Mouse (Mus musculus) kidney, embryonic 14.5 days (tissue): ENCODE results near the gene Cfap20. TPM values are rescaled to one million over a fixed set of nuclear protein-coding genes. Genes with fewer than 3 reads are reported as not detected.

Source experiments
- ATAC-seq: fragments of 200-750 bp; cut with Nextera tagmentation; 2 replicates; pipeline ENCODE4 v1.8.0; 2017; ENCODE audit warnings: moderate number of reproducible peaks, mild to moderate bottlenecking, moderate TSS enrichment, moderate library complexity; ENCODE audit not compliant: low FRiP score, low TSS enrichment
- H3K27ac ChIP-seq: fragments of 300-500 bp; sonication (generic); 2 replicates; pipeline ENCODE4 v1.5.1; 2014; ENCODE audit warnings: low read depth, mild to moderate bottlenecking, low read length, moderate library complexity, mixed read lengths
- H3K27me3 ChIP-seq: fragments of 300-500 bp; sonication (generic); 2 replicates; pipeline ENCODE4 v1.6.1; 2014; ENCODE audit warnings: mild to moderate bottlenecking, low read length; ENCODE audit not compliant: control insufficient read depth, insufficient read depth
- H3K36me3 ChIP-seq: fragments of 300-500 bp; sonication (generic); 2 replicates; pipeline ENCODE4 v1.6.1; 2014; ENCODE audit warnings: low read length, mixed read lengths; ENCODE audit not compliant: control insufficient read depth, insufficient read depth
- H3K4me1 ChIP-seq: fragments of 300-500 bp; sonication (generic); 2 replicates; pipeline ENCODE4 v1.6.1; 2014; ENCODE audit warnings: low read length, mixed read lengths; ENCODE audit not compliant: control insufficient read depth, insufficient read depth
- H3K4me2 ChIP-seq: fragments of 300-500 bp; sonication (generic); replicated peaks from 2 replicates; pipeline ENCODE4 v1.6.1; 2014; ENCODE audit warnings: low read depth, mild to moderate bottlenecking, low read length
- H3K4me3 ChIP-seq: fragments of 300-500 bp; sonication (generic); 2 replicates; pipeline ENCODE4 v1.5.1; 2014; ENCODE audit warnings: mild to moderate bottlenecking, low read length
- H3K9ac ChIP-seq: fragments of 300-500 bp; sonication (generic); 2 replicates; pipeline ENCODE4 v1.6.1; 2014; ENCODE audit warnings: low read depth, mild to moderate bottlenecking, low read length, moderate library complexity
- H3K9me3 ChIP-seq: fragments of 300-500 bp; sonication (generic); 2 replicates; pipeline ENCODE4 v1.6.1; 2016; ENCODE audit warnings: low read length; ENCODE audit not compliant: control insufficient read depth
- WGBS: fragments of 180-500 bp; shearing (Covaris S2); extraction: QIAGEN DNeasy Blood & Tissue Kit; methylation state at CpG from one replicate; pipeline ENCODE4 v1.1.7; 2014; 5-methylcytosine and 5-hydroxymethylcytosine counted together
- polyA plus RNA-seq: library from polyadenylated mRNA; unstranded; fragments of >200 nt; fragmentation: Nextera tagmentation; extraction: Ambion mirVana; gene quantifications from 2 replicates; pipeline ENCODE4 v1.2.1, GENCODE M21; 2014

Gene Cfap20
- polyA plus RNA-seq, 1 experiment from 2014 or later: 164 TPM

DNA sequence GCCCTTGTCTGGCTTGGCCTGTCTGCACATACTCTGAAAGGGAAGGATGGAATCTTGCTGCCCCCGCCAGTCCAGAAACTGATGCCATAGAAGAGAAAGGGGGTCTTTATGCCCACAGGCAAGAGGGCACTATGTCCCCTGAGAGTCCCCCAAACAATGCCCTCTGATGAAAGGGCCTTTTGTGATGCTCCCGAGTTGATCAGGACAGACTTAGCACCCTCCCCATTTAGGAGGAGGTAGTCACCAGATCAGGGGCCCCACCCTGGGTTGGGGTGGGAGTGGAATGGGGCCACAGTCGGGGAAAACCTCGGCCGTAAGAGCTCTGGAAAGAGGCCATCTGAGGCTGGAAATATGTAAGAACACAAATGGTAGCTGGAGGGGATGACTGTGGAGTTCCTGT lies 37.5 kb downstream of the Cfap20 start:
- no peaks in the 10 kb centered on the region for H3K9me3 ChIP-seq
- no peak overlapping the region for H3K27ac ChIP-seq
- H3K9ac ChIP-seq: no peak overlapping the region
- no peaks in the 10 kb centered on the region for H3K27me3 ChIP-seq
- no peak overlapping the region for H3K4me3 ChIP-seq
- 0 out of 2 replicates have a peak, but pooled peaks cover 5% of the 10 kb centered on the region for H3K4me1 ChIP-seq
- no peak for ATAC-seq
- no peak overlapping the region for H3K4me2 ChIP-seq
- H3K36me3 ChIP-seq: no peaks in the 10 kb centered on the region
- WGBS: 58% methylated on average over 5 of the region's 5 CpGs

DNA sequence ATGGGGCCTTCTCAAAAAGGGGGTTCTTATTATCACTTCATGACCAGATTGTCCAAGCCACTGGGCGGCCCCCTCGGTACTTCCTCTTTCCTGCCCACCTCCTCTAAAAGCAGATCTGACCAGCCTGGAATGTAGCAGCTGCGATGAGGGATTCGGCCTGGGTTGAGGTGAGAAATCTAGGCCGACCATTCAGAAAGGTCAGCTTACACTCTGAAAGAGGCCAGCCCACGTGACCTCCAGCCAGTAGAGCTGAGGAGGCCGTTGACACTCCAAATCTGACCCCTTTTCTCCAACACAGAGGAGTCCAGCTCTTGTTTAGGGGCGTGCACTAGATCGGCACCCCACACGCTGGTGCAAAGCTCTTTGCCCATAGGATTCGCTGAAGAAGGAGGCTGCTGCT lies 37.9 kb downstream of the Cfap20 start:
- no peak overlapping the region for H3K4me2 ChIP-seq
- H3K36me3 ChIP-seq: no peaks in the 10 kb centered on the region
- H3K4me1 ChIP-seq: 0 out of 2 replicates have a peak, but pooled peaks cover 5% of the 10 kb centered on the region
- H3K27ac ChIP-seq: no peak overlapping the region
- H3K27me3 ChIP-seq: no peaks in the 10 kb centered on the region
- H3K4me3 ChIP-seq: no peak overlapping the region
- H3K9ac ChIP-seq: no peak overlapping the region
- 29% methylated on average over 11 of the region's 11 CpGs for WGBS
- no peak; the same call in 1 of the 2 replicates for ATAC-seq
- no peaks in the 10 kb centered on the region for H3K9me3 ChIP-seq

DNA sequence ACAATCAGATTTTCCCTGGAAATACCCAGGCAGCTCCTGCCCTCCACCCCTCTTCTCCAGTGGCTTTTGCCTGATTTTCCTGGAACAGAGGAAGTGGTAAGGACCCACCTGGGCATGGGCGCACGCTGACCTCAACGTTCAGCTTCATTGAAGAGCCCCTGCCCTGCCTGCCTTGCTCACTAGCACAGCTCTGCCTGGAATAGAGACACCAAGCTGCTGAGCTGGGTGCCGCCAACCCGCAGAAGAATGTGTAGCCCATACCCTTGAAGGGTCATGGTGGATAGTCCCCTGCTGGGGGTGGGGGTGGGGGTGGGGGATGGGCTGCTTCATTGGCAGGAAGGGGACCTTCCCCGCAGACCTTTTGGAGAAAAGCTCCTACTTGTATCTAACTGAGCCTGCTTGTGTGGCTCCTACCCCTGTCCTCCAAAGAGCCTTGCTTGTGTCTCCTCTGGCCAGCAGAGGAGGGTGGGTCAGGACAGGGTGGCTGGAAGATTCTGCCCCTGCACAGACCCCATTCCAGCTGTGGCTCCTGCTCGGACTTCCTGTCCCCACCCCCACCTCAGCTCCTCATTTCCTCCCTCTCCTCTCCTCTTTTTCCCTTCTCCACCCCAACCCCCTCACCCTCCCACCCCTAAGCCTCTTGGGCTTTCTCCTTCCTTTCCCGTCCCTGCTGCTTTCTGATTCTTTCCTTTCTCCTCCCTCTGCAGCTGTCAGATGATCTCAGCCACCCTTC lies 39.3 kb downstream of the Cfap20 start:
- Histone ChIP-seq H3K9ac (no peak overlapping the region), H3K27me3 (no peaks in the 10 kb centered on the region), H3K27ac (peak overlapping the region; percentile 21; the same call in 1 of the 2 replicates), H3K4me1 (0 out of 2 replicates have a peak, but pooled peaks cover 5% of the 10 kb centered on the region), H3K4me2 (no peak overlapping the region), H3K36me3 (no peaks in the 10 kb centered on the region), H3K9me3 (no peaks in the 10 kb centered on the region), H3K4me3 (no peak overlapping the region)
- ATAC-seq: 0 out of 2 replicates have a peak, but pooled peaks have one; percentile 47
- 36% methylated on average over 8 of the region's 8 CpGs for WGBS

DNA sequence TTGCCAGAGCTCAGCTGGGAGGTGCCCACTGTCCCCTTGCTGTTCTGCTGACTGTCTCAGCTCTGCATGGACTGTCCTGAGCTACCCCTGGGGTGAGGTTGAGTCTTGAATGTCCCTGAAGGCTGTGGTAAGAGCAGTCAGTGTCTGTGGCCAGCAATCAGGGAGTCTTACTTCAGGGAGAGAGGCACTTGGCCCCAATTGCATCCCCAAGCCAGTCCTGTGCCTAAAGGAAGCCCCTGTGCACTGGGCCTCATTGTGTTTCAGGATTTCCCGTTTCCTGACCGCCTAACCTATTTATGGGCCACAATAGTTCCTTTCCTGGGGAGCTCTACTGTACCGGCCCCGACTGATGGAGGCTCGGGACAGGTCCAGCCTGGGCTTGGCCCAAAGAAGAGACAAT lies 42.1 kb downstream of the Cfap20 start:
- Histone ChIP-seq H3K27ac (peak overlapping the region; percentile 73; the same call in 1 of the 2 replicates), H3K4me2 (no peak overlapping the region), H3K9ac (no peak overlapping the region; the same call in 1 of the 2 replicates), H3K4me3 (no peak overlapping the region), H3K27me3 (no peaks in the 10 kb centered on the region), H3K9me3 (no peaks in the 10 kb centered on the region), H3K4me1 (0 out of 2 replicates have a peak, but pooled peaks cover 5% of the 10 kb centered on the region), H3K36me3 (no peaks in the 10 kb centered on the region)
- WGBS: 76% methylated on average over 5 of the region's 5 CpGs
- ATAC-seq: no peak

DNA sequence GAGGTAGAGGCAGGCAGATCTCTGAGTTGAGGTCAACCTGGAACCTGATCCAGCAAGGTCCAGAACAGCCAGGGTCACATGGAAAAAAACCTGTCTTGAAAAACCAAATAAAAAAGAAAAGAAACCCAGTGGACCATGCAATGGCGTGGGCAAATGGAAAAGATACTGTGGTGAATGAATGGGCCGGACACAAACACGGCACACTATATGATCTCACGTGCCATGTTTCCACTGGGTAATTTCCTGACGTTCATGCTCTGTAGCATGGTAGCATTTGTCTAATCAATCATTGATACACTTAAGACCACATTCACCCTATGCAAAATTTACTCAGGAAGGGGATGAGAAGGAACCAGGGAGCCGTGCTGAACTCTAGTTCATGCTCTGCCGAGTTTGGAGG lies 43.6 kb downstream of the Cfap20 start:
- no peak overlapping the region for H3K4me2 ChIP-seq
- no peaks in the 10 kb centered on the region for H3K9me3 ChIP-seq
- whole genome bisulfite sequencing: 61% methylated on average over 7 of the region's 7 CpGs
- no peak overlapping the region for H3K9ac ChIP-seq
- H3K27ac ChIP-seq: no peak overlapping the region
- no peak for ATAC-seq
- H3K4me1 ChIP-seq: 0 out of 2 replicates have a peak, but pooled peaks cover 5% of the 10 kb centered on the region
- H3K36me3 ChIP-seq: no peaks in the 10 kb centered on the region
- no peaks in the 10 kb centered on the region for H3K27me3 ChIP-seq
- H3K4me3 ChIP-seq: no peak overlapping the region

DNA sequence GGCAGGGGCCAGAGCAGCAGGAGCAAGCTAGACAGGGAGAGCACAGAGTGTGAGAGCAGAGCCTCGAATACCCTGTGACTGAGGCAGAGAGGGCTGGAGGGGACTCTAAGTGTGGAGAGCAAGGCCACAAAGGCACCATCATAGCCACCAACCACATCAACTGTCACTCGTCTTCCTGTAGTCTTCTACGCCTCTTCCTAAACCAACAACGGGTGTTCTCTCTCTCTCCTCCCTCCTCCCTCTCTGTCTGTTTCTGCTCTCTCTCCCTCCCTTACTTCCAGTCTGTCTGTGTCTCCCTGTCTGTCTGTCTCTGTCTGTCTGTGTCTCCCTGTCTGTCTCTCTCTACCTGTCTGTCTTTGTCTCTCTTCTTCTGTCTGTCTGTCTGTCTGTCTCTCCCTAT lies 44.4 kb downstream of the Cfap20 start:
- H3K9me3 ChIP-seq: no peaks in the 10 kb centered on the region
- no peak overlapping the region for H3K9ac ChIP-seq
- 58% methylated on average over 4 of the region's 4 CpGs for WGBS
- H3K27me3 ChIP-seq: no peaks in the 10 kb centered on the region
- no peaks in the 10 kb centered on the region for H3K36me3 ChIP-seq
- H3K4me1 ChIP-seq: 0 out of 2 replicates have a peak, but pooled peaks cover 4% of the 10 kb centered on the region
- no peak overlapping the region; the same call in 1 of the 2 replicates for H3K27ac ChIP-seq
- H3K4me3 ChIP-seq: no peak overlapping the region
- ATAC-seq: no peak
- H3K4me2 ChIP-seq: no peak overlapping the region

DNA sequence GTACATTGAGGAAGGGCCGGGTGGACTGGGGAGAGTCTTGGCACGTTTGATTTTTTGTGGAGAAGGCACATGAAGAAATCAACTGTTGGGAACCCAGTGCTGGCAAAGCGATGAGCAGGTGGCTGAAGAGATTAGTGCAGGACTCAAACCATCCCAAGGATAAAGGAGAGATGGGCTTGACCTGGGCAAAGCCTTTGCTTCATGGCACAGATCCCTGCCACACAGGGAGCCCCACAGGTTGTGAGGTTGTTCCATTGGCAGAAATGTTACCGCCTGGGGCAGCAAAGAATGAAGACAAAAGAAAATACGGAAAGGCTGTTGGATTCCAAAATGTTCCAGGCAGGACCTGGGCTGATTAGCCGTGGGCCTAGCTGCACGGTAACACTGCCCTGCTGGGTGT lies 46.7 kb downstream of the Cfap20 start:
- Histone ChIP-seq H3K9me3 (no peaks in the 10 kb centered on the region), H3K27ac (no peak overlapping the region), H3K36me3 (no peaks in the 10 kb centered on the region), H3K4me2 (no peak overlapping the region), H3K9ac (no peak overlapping the region), H3K27me3 (no peaks in the 10 kb centered on the region), H3K4me3 (no peak overlapping the region), H3K4me1 (no peaks in the 10 kb centered on the region)
- 80% methylated on average over 7 of the region's 7 CpGs for WGBS
- ATAC-seq: no peak

DNA sequence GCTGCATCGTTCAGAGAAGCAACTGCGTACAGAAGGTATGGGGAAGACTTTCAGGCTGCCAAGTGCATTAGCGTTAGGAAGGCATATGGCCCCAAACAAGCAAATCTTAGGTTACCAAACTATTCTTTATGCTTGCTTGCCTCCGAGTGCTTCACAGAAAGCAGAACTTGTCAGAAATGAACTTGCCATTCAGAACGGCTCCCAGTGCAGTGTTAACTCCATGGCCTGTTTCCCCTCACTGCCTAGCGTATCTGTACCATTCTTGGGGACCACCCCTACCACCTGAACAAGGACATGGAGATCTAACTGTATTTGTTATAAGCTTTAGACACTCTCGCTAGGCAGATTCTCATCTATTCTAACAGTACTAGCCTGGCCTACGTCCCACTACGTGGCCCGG lies 47.4 kb downstream of the Cfap20 start:
- Histone ChIP-seq H3K4me1 (no peaks in the 10 kb centered on the region), H3K4me2 (no peak overlapping the region), H3K36me3 (no peaks in the 10 kb centered on the region), H3K27me3 (no peaks in the 10 kb centered on the region), H3K9ac (no peak overlapping the region), H3K27ac (no peak overlapping the region), H3K4me3 (no peak overlapping the region), H3K9me3 (no peaks in the 10 kb centered on the region)
- 87% methylated on average over 10 of the region's 10 CpGs for WGBS
- no peak for ATAC-seq

DNA sequence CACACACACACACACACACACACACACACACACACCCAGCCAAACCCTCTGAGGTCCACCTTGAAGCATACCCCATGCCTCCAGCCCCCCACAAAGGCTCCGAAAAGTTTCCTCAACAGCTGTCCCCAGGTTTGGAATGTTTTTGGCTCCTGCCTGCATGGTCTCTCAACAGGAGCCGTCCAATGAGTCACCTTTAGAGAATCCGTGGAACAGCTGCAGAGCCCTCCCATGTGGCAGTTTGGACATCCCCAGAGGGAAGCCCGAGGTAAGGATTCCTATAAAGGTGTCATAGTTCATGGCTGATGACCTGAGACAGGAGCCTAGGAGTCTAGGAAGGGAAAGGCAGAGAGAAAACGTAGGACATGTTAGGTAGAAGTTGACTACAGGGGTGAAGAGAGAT lies 48.6 kb downstream of the Cfap20 start:
- no peak overlapping the region for H3K4me2 ChIP-seq
- no peaks in the 10 kb centered on the region for H3K9me3 ChIP-seq
- H3K4me3 ChIP-seq: no peak overlapping the region
- no peak for ATAC-seq
- H3K4me1 ChIP-seq: no peaks in the 10 kb centered on the region
- no peak overlapping the region for H3K27ac ChIP-seq
- 61% methylated on average over 5 of the region's 5 CpGs for WGBS
- H3K27me3 ChIP-seq: no peaks in the 10 kb centered on the region
- no peak overlapping the region for H3K9ac ChIP-seq
- H3K36me3 ChIP-seq: no peaks in the 10 kb centered on the region
